Mouse (Mus musculus) adrenal gland (tissue): ENCODE measurements around the gene Pkp4.
"Not testable (repeated sequence)": the region's sequence is repeated elsewhere in the genome, so short reads cannot be mapped to it uniquely, and the experiment has no call there.

Source experiments
- intact Hi-C: fragments of 180-260 bp; cut with DNase I; formaldehyde crosslinking; loops from one replicate; pipeline ENCODE4 v1.15.1; 2025

The Pkp4 gene

DNA sequence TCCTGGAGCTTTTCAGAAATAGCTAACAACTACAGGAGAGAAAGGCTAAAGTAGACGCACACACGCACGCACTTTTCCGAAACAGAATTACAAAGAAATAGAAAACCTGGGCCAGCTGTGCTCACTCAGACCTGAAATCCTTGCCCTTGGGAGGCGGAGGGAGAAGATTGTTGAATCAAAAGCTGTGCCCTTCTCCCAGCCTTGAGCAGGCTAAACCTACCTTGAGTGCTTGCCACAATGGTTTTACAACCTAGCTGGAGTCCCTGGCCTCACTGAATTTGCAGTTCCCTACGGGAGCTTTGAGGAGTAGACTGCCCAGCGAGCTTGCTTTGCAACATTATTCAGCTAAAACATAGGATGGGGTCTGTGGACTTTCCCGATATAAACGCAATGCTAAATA lies 217.4 kb downstream of the Pkp4 start:
- intact Hi-C loops = no loop called here

DNA sequence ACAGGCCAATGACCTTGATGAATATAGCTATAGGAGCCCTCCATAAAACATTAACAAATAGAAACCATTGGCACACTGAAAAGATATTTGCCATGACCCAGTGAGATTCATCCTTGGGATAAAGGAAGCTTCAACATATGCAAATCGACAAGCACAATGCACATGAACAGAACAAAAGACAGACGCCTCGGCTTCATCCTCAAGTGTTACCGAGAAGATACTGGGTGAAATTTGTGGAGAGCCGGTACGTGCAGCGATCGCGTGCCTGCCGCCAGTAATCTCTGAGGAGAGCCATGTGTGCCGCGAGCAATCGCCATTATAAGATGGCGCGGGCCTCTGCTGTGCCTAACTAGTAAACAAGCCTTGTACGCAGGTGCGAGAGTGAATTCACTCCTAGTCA lies 218.2 kb downstream of the Pkp4 start:
- intact Hi-C loops = not testable (repeated sequence)

DNA sequence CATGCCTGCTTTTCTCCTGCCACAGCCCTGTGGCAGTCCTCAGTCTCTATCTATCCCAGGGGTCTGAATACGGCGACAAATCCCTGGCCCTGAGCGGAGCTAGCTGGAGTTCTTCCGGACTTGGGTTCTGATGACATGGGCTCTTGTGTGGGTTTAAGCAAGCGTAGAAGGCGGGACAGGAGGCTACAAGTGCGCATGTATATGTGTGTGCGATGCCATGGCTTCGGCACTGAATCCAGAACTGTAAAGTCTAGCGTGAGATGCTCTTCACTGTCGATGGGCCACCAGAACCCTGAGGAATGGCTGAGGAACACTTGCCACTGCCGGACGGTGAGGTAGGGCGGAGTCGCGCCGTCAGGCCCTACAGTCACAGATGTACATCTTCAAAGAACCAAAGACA lies 222.6 kb downstream of the Pkp4 start:
- intact Hi-C loops = no loop called here

DNA sequence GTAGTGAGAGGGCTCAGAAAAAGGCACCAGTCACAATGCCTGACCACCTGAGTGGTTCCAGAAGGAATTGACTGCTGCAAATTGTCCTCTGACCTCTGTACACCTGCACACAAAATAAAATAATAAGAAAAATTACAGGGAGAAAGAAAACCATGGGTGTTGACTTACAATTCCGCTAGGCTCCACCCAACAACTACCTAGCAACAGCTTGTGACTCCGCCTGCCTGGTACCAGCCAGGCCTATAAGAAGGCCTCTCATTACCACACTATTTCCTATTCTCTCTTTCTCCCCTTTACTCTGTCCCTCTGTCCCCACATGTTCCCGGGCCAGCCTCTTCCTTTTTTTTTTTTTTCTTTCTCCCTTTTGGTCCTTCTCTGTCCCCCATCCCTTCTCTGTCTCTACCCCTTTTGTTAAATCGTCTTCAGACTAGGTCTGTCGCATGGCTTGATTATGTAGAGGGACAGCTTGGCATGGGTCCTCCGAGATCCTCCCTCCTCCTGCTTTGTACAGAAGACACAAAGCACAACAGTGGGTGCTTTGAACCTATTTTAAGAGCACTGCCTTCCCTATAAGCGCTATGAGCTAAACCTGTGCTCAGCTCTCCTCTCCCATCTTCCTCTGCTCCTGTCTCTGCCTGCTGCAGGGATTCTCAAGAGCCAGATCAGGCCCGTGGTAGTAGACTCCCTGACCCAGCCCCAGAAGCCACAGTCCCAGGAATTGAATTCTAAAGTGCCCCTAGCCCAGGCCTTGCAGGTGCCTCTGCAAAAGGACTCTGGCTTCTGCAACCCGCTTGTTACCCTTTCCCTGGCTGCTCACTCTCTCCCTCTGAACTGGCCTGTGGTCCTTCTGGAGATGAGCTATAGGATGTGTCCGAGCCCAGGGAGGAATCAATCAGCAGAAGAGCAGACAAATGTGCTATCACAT lies 223.5 kb downstream of the Pkp4 start:
- intact Hi-C loops = no loop called here

DNA sequence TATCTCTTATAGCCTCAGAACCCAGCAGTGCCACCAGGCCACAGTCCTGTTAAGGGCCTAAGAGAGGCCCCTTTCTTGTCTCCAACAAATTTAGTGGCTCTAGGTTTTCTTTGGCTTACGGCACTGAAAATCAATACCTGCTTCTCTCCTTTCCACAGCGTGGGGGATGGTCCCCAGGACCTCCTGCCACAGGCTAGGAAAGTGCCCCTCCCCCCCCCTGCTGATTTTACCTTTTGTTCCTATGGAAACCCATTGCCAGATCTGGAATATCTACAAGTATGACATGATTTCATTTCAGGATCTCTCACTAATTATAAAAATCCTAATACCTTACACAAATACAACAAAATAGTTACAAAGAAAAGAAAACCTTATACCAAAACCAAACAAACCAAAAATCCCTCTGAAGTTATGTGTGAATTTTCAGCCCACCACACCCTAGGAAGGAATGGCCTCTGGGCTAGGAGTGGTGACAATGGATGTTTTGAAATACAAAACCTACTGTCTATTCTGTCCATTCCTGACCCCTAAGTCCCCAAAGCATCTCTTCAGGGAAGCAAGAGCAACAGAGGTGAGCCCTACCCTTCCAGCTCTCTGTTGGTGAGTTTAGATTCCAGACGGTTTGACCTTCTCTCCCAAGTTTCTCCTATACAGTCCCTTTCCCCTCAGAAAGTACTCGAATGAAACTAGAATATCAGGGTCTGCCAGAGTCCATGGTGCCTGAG lies 224.7 kb downstream of the Pkp4 start:
- intact Hi-C loops = no loop called here

DNA sequence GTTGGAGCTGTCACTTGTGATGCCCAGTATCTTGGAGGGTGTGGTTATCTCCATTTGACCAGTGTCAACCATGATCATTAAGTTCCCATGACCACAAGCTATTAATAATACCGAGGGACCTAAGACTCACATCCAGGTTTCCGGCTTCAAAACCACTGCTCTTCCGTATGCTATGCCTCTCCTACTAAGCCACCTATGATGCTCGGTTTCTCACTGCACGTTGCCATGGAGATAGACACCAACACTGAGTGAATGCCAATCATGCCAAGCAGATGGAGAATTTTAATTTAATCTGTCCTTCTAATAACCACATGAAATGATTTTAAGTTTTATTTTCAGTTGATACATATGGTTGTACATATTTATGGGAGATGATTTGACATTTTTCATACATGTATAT lies 229.3 kb downstream of the Pkp4 start:
- intact Hi-C loops = no loop called here

DNA sequence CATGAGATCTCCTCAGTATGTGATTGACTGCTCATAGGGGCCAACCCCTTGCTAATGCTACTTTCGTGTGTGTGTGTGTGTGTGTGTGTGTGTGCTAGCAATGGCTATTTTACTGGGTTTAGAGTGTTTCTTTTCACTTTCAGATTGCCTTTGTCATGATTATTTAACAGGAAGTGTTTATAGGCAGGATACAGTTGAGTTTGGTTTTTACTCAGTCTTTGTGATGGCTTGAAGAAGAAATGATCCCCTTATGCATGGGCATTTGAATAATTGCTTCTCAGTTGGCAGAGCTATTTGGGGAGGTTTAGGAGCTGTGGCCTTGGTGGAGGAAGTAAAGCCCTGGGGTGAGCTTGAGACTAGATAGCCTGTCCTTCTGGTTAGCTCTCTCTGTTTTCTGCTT lies 232.5 kb downstream of the Pkp4 start:
- intact Hi-C loops = no loop called here

DNA sequence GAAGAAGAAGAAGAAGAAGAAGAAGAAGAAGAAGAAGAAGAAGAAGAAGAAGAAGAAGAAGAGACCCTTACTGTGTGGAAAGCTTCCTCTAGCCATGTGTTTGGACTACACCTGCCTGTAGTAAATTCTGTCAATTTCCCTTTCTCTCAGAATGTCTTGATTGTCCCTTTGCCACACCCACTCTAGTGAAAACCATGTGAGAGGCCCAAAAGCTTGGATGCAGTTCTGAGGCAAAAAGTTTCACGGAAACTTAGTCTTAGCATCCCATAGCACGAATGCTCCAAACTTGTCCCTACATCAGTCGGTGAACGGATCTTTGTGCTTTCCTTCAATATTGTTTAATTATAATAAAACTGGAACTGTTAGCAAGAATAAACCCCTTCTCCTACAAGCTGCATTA lies 234.0 kb downstream of the Pkp4 start:
- intact Hi-C loops = no loop called here

DNA sequence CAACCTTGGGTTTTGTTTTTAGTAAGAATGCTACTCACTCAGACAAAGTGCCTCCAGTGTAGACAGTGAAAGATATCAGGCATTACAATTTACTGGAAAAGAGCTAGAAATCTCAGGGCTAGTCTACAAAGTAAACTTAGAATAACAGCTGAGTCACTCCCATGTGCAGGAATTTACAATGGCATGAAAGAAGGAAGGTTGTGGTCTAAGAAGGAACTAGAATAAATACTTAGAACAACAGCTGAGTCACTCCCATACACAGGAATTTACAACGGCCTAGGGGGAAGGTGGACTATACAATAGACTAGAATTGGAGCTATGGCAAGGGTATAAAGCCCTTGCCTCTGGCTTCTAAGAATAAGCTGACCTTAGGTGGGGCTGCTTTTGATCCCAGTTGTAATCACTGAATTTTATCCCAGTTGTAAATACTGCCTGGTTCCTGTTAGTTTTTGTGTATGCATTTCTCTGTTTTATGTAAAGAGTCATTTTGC lies 234.6 kb downstream of the Pkp4 start:
- intact Hi-C loops = not testable (repeated sequence)

DNA sequence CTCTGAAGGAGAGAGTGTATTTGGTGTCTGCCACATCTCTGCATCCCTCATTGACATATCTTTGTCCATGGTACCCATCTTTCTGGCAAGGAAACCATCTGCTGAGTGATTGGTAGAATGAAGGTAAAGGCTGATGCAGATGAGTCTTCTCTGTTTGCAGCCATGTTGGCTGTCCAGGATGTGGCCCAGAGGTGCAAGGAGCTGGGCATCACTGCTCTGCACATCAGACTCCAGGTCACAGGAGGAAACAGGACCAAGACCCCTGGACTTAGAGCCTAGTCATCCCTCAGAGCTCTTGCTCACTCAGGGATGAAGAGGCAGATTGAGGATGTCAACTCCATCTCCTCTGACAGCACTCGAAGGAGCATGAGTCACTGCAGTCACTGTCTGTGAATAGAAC lies 235.9 kb downstream of the Pkp4 start:
- intact Hi-C loops = no loop called here

DNA sequence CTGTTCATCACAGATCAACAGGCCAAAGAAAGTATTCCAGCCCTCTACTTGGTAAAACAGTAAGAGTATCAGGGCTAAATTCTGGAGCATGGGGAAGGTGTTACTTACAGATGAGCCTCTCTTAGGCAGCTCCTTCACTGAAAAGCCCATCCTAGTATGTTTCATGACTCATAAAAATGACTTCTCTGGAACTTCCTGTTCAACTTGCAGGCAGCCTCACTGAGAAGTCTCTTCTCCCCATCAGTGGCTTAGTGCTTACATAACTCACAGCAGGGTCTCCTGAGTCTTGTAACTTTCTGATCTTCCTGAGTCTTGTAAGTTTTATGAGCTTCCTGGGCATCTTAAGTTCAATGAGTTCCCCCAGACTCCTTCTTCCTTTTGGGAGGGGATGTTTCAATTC lies 236.9 kb downstream of the Pkp4 start:
- intact Hi-C loops = no loop called here

DNA sequence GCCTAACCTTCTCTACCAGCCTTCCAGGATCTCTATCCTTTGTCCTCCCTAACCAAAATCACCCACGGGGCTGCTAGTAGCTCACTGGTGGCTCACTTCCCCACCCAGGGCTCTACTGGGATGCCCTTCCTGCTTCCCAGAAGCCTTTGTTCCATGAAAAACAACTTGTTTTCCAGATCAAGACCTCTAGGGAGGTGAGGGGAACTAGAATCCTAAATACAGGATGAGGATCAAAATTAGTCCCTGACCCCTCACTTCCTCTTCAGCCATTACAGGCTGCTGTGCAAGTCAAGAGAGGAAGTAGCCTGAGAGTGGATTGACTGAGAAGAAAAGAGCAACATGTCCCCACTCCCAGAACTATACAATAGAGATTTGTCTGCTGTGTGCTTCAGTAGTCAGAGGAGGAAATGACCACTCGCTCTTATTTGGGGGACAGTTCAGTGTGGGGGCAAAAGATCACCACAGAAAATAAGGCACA lies 240.3 kb downstream of the Pkp4 start:
- intact Hi-C loops = no loop called here

DNA sequence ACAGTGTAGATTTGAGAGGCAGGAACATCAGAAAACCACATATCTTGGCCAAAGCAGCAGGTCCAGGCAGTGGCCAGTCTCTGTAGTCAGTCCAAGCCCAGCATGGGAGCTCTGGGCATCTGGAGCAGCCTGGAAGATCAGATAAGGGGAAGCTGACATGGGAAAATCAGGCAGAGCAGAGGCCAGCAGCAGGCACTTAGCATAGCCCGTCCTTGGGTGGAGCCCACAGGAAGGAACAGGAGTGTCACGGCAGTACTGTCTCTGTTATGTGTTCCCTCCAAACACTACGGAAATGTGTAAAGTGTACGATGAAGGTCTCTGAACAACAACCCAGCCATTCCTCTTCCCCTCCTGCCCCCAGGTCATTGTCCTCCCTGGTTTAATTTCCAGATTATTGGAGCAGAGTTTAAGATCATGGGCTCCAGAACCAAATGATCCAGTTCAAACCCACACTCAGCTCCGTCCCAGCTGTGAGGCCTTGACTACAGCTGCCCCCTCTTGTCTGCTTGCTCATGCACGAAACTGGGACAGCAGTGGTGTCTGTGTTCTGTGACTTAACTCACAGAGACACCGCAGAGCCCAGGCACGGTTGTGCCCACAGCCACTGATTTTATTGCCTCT lies 241.3 kb downstream of the Pkp4 start:
- intact Hi-C loops = no loop called here

DNA sequence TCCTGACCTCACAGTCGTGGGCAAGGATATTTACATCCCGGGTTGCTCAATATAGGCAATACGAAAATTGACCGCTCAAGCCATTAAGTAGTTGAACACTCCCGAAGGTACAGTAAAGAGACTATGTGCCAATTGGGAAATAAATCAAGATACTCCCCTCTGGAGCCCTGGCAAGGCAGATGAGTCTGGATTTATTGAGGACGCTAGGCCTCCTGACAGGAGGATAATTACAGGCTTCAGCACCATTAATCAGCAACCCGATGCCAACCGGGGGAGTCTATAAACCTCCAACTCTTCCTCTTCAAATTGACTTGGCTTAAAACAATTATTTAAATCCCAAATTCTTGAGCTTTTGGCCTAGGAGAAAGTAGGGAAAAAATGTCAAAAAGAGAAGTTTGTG lies 243.4 kb downstream of the Pkp4 start:
- intact Hi-C loops = no loop called here
